Mouse (Mus musculus) E14TG2a.4 (cell line): ENCODE measurements around the gene Slc1a7.
A peak's percentile ranks its signal among the peaks of the same experiment; 100 is the strongest.

Source experiments
- H3K27me3 ChIP-seq: 2 replicates; pipeline ENCODE4 v1.6.1; 2014; ENCODE audit warnings: low read length, control low read depth; ENCODE audit not compliant: insufficient read depth
- H3K36me3 ChIP-seq: 2 replicates; pipeline ENCODE4 v1.6.1; 2014; ENCODE audit warnings: low read length, control low read depth; ENCODE audit not compliant: insufficient read depth
- H3K4me1 ChIP-seq: replicated peaks from 2 replicates; pipeline ENCODE4 v1.6.1; 2014; ENCODE audit warnings: low read depth, low read length, control low read depth
- H3K4me3 ChIP-seq: replicated peaks from 2 replicates; pipeline ENCODE4 v1.5.1; 2014; ENCODE audit warnings: mild to moderate bottlenecking, low read length
- H3K9me3 ChIP-seq: 2 replicates; pipeline ENCODE4 v1.6.1; 2014; ENCODE audit warnings: low read length, control low read depth
- CTCF ChIP-seq: conservative IDR thresholded peaks from 2 replicates; pipeline ENCODE4 v1.5.1; 2014; ENCODE audit warnings: low read length
- NANOG ChIP-seq: IDR thresholded peaks from 2 replicates; pipeline ENCODE4 v1.6.1; 2014; ENCODE audit warnings: borderline replicate concordance, low read length, mixed read lengths
- POU5F1 ChIP-seq: IDR thresholded peaks from 2 replicates; pipeline ENCODE4 v1.6.1; 2014; ENCODE audit warnings: low read length, borderline replicate concordance

Gene Slc1a7

GRCm38 (mm10) chr4:107967966-107968682, at the start of gene Slc1a7:
TSS of gene Slc1a7 (plus strand) at chr4:107968332.
- H3K27me3 ChIP-seq, result peaks cover 7% of the 10 kb centered on the region
- no peaks in the 10 kb centered on the region for H3K9me3 ChIP-seq
- no peak for TF ChIP-seq POU5F1
- TF ChIP-seq CTCF, result no peak
- no peak for TF ChIP-seq NANOG
- H3K36me3 ChIP-seq, result no peaks in the 10 kb centered on the region
- H3K4me1 ChIP-seq, result peaks cover 55% of the 10 kb centered on the region
- H3K4me3 ChIP-seq, result no peak within 1 kb of the TSS

GRCm38 (mm10) chr4:107920336-107920735, 47.8 kb upstream of the Slc1a7 start:
- Histone ChIP-seq H3K27me3 (no peaks in the 10 kb centered on the region; the same call in 1 of the 2 replicates), H3K9me3 (no peaks in the 10 kb centered on the region), H3K4me1 (peaks cover 13% of the 10 kb centered on the region), H3K36me3 (no peaks in the 10 kb centered on the region), H3K4me3 (no peak overlapping the region)
- TF ChIP-seq POU5F1 (no peak), NANOG (no peak), CTCF (no peak)

DNA sequence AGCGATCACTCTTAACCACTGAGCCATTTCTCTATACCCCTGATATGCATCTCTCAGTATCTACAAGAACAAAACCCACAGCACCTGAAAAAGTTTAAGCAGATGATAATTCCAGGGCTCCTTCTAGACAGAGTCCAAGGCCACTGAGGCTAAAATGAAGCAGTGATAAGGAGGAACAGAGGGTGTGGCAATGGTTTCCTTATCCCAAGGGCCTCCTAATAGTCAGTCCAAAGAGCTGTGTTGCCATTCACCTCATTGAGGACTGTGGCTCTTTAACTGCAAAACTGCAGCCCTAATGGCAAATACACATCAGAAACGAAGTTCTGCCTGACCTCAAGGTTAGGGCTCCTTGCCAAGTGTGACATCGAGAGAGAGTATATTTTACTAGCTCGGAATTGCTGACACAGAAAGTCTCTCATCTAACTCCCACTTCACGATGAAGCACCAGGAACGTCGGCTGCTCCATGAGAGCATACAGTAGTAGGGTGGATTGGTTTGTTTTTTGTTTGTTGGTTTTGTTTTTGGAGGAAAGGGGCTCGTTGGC, 46.9 kb upstream of the Slc1a7 start:
- H3K4me1 ChIP-seq, result peaks cover 13% of the 10 kb centered on the region
- H3K36me3 ChIP-seq, result no peaks in the 10 kb centered on the region
- no peaks in the 10 kb centered on the region; the same call in 1 of the 2 replicates for H3K27me3 ChIP-seq
- H3K4me3 ChIP-seq, result no peak overlapping the region
- peaks cover 4% of the 10 kb centered on the region; the same call in 1 of the 2 replicates for H3K9me3 ChIP-seq
- TF ChIP-seq CTCF, result no peak
- TF ChIP-seq POU5F1, result no peak

GRCm38 (mm10) chr4:107921952-107922351, 46.2 kb upstream of the Slc1a7 start:
- peaks cover 13% of the 10 kb centered on the region for H3K4me1 ChIP-seq
- peaks cover 12% of the 10 kb centered on the region for H3K9me3 ChIP-seq
- H3K27me3 ChIP-seq, result no peaks in the 10 kb centered on the region; the same call in 1 of the 2 replicates
- no peaks in the 10 kb centered on the region for H3K36me3 ChIP-seq
- TF ChIP-seq POU5F1 (no peak), NANOG (no peak), CTCF (no peak)
- H3K4me3 ChIP-seq, result no peak overlapping the region

- TF ChIP-seq CTCF, result no peak
- TF ChIP-seq NANOG, result no peak
- TF ChIP-seq POU5F1, result no peak
- Histone ChIP-seq H3K27me3 (no peaks in the 10 kb centered on the region; the same call in 1 of the 2 replicates), H3K9me3 (peaks cover 17% of the 10 kb centered on the region), H3K4me3 (peak within 1 kb of the TSS; percentile 94), H3K4me1 (peaks cover 13% of the 10 kb centered on the region), H3K36me3 (no peaks in the 10 kb centered on the region)
Measured at GRCm38 (mm10) chr4:107923145-107923802, 44.9 kb upstream of the Slc1a7 start, which contains the start of gene Cpt2. TSS of gene Cpt2 (minus strand) at chr4:107923610.

DNA sequence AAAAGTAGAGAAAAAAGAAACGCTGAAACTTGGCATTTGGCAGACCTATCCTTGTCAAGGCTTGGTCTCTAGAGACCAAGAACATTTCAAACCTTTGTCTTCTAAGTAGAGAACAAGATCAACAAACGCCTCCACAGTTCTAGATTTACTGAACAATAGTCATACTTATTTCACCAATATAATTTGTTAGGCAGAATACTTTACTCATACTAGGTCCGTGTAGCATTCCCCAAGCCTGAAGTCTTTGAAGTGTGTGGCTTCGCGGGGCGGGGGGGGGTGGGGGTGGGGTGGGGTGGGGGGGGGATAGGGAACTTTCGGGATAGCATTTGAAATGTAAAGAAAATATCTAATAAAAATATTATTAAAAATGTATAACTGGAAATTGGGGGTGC, 44.3 kb upstream of the Slc1a7 start:
- Histone ChIP-seq H3K36me3 (no peaks in the 10 kb centered on the region), H3K4me1 (peaks cover 13% of the 10 kb centered on the region), H3K4me3 (peak overlapping the region; percentile 94), H3K27me3 (no peaks in the 10 kb centered on the region; the same call in 1 of the 2 replicates), H3K9me3 (peaks cover 17% of the 10 kb centered on the region)
- TF ChIP-seq POU5F1 (no peak), NANOG (no peak), CTCF (no peak)

DNA sequence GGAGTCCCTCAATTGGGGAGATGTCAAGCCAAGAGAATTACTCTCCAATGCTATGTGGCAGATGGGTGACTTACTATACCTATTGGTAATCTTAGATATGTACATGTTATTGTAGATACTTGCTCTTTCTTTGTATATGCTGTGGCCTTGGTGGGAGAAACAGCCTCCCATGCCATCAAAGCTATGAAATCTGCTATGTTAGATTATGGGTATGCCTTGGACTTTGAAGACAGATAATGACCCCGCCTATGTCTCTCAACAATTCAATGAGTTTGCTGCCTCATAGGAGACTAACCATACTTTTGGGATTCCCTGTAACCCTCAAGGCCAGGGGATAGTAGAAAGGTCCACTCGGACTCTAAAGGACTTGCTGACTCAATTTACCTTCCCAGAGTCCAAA, 39.9 kb upstream of the Slc1a7 start:
- TF ChIP-seq POU5F1 (no peak), CTCF (no peak), NANOG (no peak)
- Histone ChIP-seq H3K27me3 (no peaks in the 10 kb centered on the region), H3K9me3 (peaks cover 17% of the 10 kb centered on the region), H3K4me1 (no peaks in the 10 kb centered on the region), H3K36me3 (no peaks in the 10 kb centered on the region), H3K4me3 (no peak overlapping the region)

GRCm38 (mm10) chr4:107928726-107929125, 39.4 kb upstream of the Slc1a7 start:
- Histone ChIP-seq H3K4me3 (no peak overlapping the region), H3K9me3 (peaks cover 17% of the 10 kb centered on the region), H3K27me3 (no peaks in the 10 kb centered on the region), H3K36me3 (no peaks in the 10 kb centered on the region), H3K4me1 (no peaks in the 10 kb centered on the region)
- no peak for TF ChIP-seq POU5F1
- no peak for TF ChIP-seq CTCF
- no peak for TF ChIP-seq NANOG
